Mouse (Mus musculus) midbrain, postnatal 0 days (tissue): ENCODE results near the gene Trim67. TPM values are rescaled to one million over a fixed set of nuclear protein-coding genes. Genes with fewer than 3 reads are reported as not detected.

Experiments used
- ATAC-seq: fragments of 200-750 bp; cut with Nextera tagmentation; 2 replicates; pipeline ENCODE4 v1.8.0; 2017; ENCODE audit warnings: moderate number of reproducible peaks, mild to moderate bottlenecking, moderate TSS enrichment, moderate library complexity; ENCODE audit not compliant: low FRiP score
- DNase-seq: peaks from one replicate; pipeline ENCODE4 v3.0.0-alpha.2; 2015; ENCODE audit warnings: low spot score
- H3K27ac ChIP-seq: fragments of 300-500 bp; sonication (generic); 2 replicates; pipeline ENCODE4 v1.5.1; 2014; ENCODE audit warnings: low read depth, mild to moderate bottlenecking, low read length, mixed read lengths
- H3K27me3 ChIP-seq: fragments of 300-500 bp; sonication (generic); 2 replicates; pipeline ENCODE4 v1.6.1; 2014; ENCODE audit warnings: low read length, control low read depth, mixed read lengths; ENCODE audit not compliant: insufficient read depth
- H3K36me3 ChIP-seq: fragments of 300-500 bp; sonication (generic); 2 replicates; pipeline ENCODE4 v1.6.1; 2014; ENCODE audit warnings: low read length, control low read depth, mixed read lengths; ENCODE audit not compliant: insufficient read depth
- H3K4me1 ChIP-seq: fragments of 300-500 bp; sonication (generic); 2 replicates; pipeline ENCODE4 v1.6.1; 2014; ENCODE audit warnings: mild to moderate bottlenecking, control low read depth, antibody characterized with exemption, low read length, mixed read lengths; ENCODE audit not compliant: insufficient read depth
- H3K4me2 ChIP-seq: fragments of 300-500 bp; sonication (generic); 2 replicates; pipeline ENCODE4 v1.6.1; 2014; ENCODE audit warnings: low read depth, mild to moderate bottlenecking, low read length, mixed read lengths; ENCODE audit not compliant: poor library complexity, severe bottlenecking
- H3K4me3 ChIP-seq: fragments of 300-500 bp; sonication (generic); 2 replicates; pipeline ENCODE4 v1.5.1; 2014; ENCODE audit warnings: low read depth, mild to moderate bottlenecking, low read length, moderate library complexity
- H3K9ac ChIP-seq: fragments of 300-500 bp; sonication (generic); replicated peaks from 2 replicates; pipeline ENCODE4 v1.6.1; 2014; ENCODE audit warnings: mild to moderate bottlenecking, low read length, moderate library complexity, mixed read lengths; ENCODE audit not compliant: poor library complexity, severe bottlenecking
- H3K9me3 ChIP-seq: fragments of 300-500 bp; sonication (generic); 2 replicates; pipeline ENCODE4 v1.6.1; 2016; ENCODE audit warnings: low read length, control low read depth
- CTCF ChIP-seq: IDR thresholded peaks from 2 replicates; pipeline ENCODE4 v1.5.1; 2016; ENCODE audit warnings: antibody characterized with exemption, mild to moderate bottlenecking
- WGBS: fragments of 180-500 bp; shearing (Covaris S2); extraction: QIAGEN DNeasy Blood & Tissue Kit; methylation state at CpG from one replicate; pipeline ENCODE4 v1.1.7; 2014; 5-methylcytosine and 5-hydroxymethylcytosine counted together
- polyA plus RNA-seq: library from polyadenylated mRNA; unstranded; fragments of >200 nt; fragmentation: Nextera tagmentation; extraction: Ambion mirVana; gene quantifications from 2 replicates; pipeline ENCODE4 v1.2.1, GENCODE M21; 2015
- total RNA-seq: library from RNA; depleted of rRNA; stranded (reverse); fragments of >200 nt; gene quantifications from 2 replicates; pipeline ENCODE4 v1.2.3, GENCODE M21; 2014; rRNA removed

Trim67 gene
- total and polyA plus RNA-seq, 2 experiments from 2014 or later = 25.6 to 87.1 TPM

GRCm38 (mm10) chr8:124872081-124872480, 79.2 kb downstream of the Trim67 start:
- no peak for ATAC-seq

GRCm38 (mm10) chr8:124872690-124873089, 79.8 kb downstream of the Trim67 start:
- no peak overlapping the region for H3K4me3 ChIP-seq
- no peak overlapping the region for H3K4me2 ChIP-seq
- H3K9ac ChIP-seq = no peak overlapping the region
- no peaks in the 10 kb centered on the region for H3K4me1 ChIP-seq
- no peak for DNase-seq
- WGBS = 97% methylated on average over 5 of the region's 5 CpGs
- H3K36me3 ChIP-seq = peaks cover 54% of the 10 kb centered on the region
- TF ChIP-seq CTCF = no peak
- no peaks in the 10 kb centered on the region for H3K27me3 ChIP-seq
- no peak overlapping the region for H3K27ac ChIP-seq
- no peak for ATAC-seq
- H3K9me3 ChIP-seq = no peaks in the 10 kb centered on the region

More at GRCm38 (mm10) chr8:124872081-124872480, 79.2 kb downstream of the Trim67 start:
- H3K4me1 ChIP-seq = no peaks in the 10 kb centered on the region
- no peaks in the 10 kb centered on the region for H3K9me3 ChIP-seq
- DNase-seq = no peak
- H3K4me2 ChIP-seq = no peak overlapping the region
- no peak overlapping the region for H3K4me3 ChIP-seq
- no peak overlapping the region for H3K9ac ChIP-seq
- 95% methylated on average over 7 of the region's 7 CpGs for WGBS
- peaks cover 53% of the 10 kb centered on the region for H3K36me3 ChIP-seq
- H3K27ac ChIP-seq = no peak overlapping the region
- H3K27me3 ChIP-seq = no peaks in the 10 kb centered on the region
- no peak for TF ChIP-seq CTCF

GRCm38 (mm10) chr8:124878141-124878540, 85.2 kb downstream of the Trim67 start:
- Histone ChIP-seq H3K36me3 (peaks cover 80% of the 10 kb centered on the region), H3K4me1 (no peaks in the 10 kb centered on the region), H3K4me2 (no peak overlapping the region), H3K4me3 (no peak overlapping the region), H3K9me3 (no peaks in the 10 kb centered on the region), H3K27me3 (no peaks in the 10 kb centered on the region), H3K27ac (no peak overlapping the region), H3K9ac (no peak overlapping the region)
- TF ChIP-seq CTCF = no peak
- DNase-seq = no peak
- WGBS = 95% methylated on average over 5 of the region's 5 CpGs
- ATAC-seq = no peak

GRCm38 (mm10) chr8:124878946-124879526, 86.1 kb downstream of the Trim67 start:
- H3K4me3 ChIP-seq = no peak overlapping the region
- H3K27ac ChIP-seq = no peak overlapping the region
- no peaks in the 10 kb centered on the region for H3K27me3 ChIP-seq
- no peak for TF ChIP-seq CTCF
- no peaks in the 10 kb centered on the region for H3K9me3 ChIP-seq
- DNase-seq = no peak
- no peak overlapping the region for H3K4me2 ChIP-seq
- WGBS = 83% methylated on average over 10 of the region's 10 CpGs
- peaks cover 80% of the 10 kb centered on the region for H3K36me3 ChIP-seq
- H3K4me1 ChIP-seq = no peaks in the 10 kb centered on the region
- ATAC-seq = no peak
- H3K9ac ChIP-seq = no peak overlapping the region

Other genes with a start within 250 kb of the Trim67 start
- 75.5 and 104 TPM in 2 replicates for gene Agt, start 223.4 kb upstream of the Trim67 start, total RNA-seq
- gene Agt, start 223.4 kb upstream of the Trim67 start, polyA plus RNA-seq = 65.9 and 83.6 TPM in 2 replicates
- 0.27 TPM in 1 of 2 replicates, not detected in the other for gene Capn9, start 217.0 kb upstream of the Trim67 start, total RNA-seq
- 0.43 and 0.52 TPM in 2 replicates for gene Capn9, start 217.0 kb upstream of the Trim67 start, polyA plus RNA-seq
- gene 2310022B05Rik, start 129.7 kb upstream of the Trim67 start, total RNA-seq = 87.6 and 88.0 TPM in 2 replicates
- gene 2310022B05Rik, start 129.7 kb upstream of the Trim67 start, polyA plus RNA-seq = 30.1 and 31.4 TPM in 2 replicates
- gene Ttc13, start 71.1 kb upstream of the Trim67 start, total RNA-seq = 64.8 and 76.5 TPM in 2 replicates
- 64.0 and 66.5 TPM in 2 replicates for gene Ttc13, start 71.1 kb upstream of the Trim67 start, polyA plus RNA-seq
- gene Arv1, start 71.0 kb upstream of the Trim67 start, total RNA-seq = 22.5 and 25.4 TPM in 2 replicates
- 35.2 and 35.7 TPM in 2 replicates for gene Arv1, start 71.0 kb upstream of the Trim67 start, polyA plus RNA-seq
- gene Fam89a, start 41.3 kb upstream of the Trim67 start, total RNA-seq = 1.2 TPM in 1 of 2 replicates, not detected in the other
- gene Fam89a, start 41.3 kb upstream of the Trim67 start, polyA plus RNA-seq = 0.25 and 0.26 TPM in 2 replicates
- gene Gnpat, start 69.9 kb downstream of the Trim67 start, total RNA-seq = 45.1 and 47.2 TPM in 2 replicates
- gene Gnpat, start 69.9 kb downstream of the Trim67 start, polyA plus RNA-seq = 48.2 and 58.5 TPM in 2 replicates
- 20.6 and 24.7 TPM in 2 replicates for gene 2810004N23Rik, start 70.0 kb downstream of the Trim67 start, total RNA-seq
- gene 2810004N23Rik, start 70.0 kb downstream of the Trim67 start, polyA plus RNA-seq = 20.3 and 20.4 TPM in 2 replicates
- 33.6 and 34.4 TPM in 2 replicates for gene Exoc8, start 104.6 kb downstream of the Trim67 start, total RNA-seq
- gene Exoc8, start 104.6 kb downstream of the Trim67 start, polyA plus RNA-seq = 10.5 and 10.7 TPM in 2 replicates
- 13.9 and 17.1 TPM in 2 replicates for gene Sprtn, start 104.8 kb downstream of the Trim67 start, total RNA-seq
- gene Sprtn, start 104.8 kb downstream of the Trim67 start, polyA plus RNA-seq = 6.0 and 6.1 TPM in 2 replicates
- gene Egln1, start 156.2 kb downstream of the Trim67 start, total RNA-seq = 42.1 and 52.7 TPM in 2 replicates
- 12.9 and 13.6 TPM in 2 replicates for gene Egln1, start 156.2 kb downstream of the Trim67 start, polyA plus RNA-seq
- 118 and 130 TPM in 2 replicates for gene Tsnax, start 219.9 kb downstream of the Trim67 start, total RNA-seq
- gene Tsnax, start 219.9 kb downstream of the Trim67 start, polyA plus RNA-seq = 221 and 227 TPM in 2 replicates